Mouse (Mus musculus): Measurements from ENCODE around the gene Olfr221.

DNA sequence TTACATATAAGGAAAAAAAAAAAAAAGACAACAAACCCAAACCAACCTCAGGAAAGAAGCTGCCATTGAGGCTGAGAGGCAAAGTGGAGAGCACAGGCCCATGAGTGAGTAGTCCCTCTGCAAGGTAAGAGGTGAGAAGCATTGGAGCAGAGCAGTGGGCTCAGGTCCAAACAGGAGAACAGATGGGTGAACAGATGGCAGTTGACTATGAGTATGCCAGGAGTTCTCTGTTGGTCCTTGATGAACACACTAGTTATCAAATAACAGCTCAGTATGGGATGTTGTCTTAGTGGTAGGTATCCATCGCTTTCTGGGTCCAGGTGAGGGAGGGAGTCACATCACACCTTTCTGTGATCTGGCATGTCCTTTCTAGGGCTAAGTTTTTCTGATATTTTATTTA, 18.5 kb upstream of the Olfr221 start:
- TF ChIP-seq CTCF (IDR thresholded peaks at IDR 0.05; ENCODE audit: extremely low read depth, insufficient read depth, insufficient read length, insufficient replicate concordance) (no peak), POLR2A (IDR thresholded peaks at IDR 0.05; ENCODE audit: low read depth, low read length) (no peak)

All from spleen, adult 2 months (tissue).